Mouse (Mus musculus) right cerebral cortex, postnatal 25 days (tissue): ENCODE data around the gene Patj.
"Not testable (repeated sequence)": the region's sequence is repeated elsewhere in the genome, so short reads cannot be mapped to it uniquely, and the experiment has no call there.

Source experiments
- DNase-seq: peaks from one replicate; pipeline ENCODE4 v3.0.0; 2022

The Patj gene

DNA sequence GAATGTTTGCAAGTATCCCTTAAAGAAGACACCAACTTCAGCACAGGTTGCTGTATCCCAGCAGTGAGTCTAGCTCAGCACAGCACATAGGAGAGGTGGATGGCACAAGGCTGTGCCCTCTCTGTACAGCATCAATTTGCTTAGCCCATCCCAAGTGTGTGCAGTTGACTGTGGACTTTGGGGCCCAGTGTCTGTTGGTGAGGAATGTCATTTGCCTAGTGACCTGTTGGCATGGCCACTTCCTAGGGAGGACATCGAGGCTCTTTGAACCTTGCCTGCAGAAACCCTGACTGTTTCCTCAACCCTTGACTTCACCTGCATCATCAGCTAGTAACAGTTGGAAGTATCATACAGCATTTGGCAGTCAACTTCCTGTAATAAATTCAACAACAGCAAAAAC is 270.9 kb downstream of the Patj start:
- no peak for DNase-seq

DNA sequence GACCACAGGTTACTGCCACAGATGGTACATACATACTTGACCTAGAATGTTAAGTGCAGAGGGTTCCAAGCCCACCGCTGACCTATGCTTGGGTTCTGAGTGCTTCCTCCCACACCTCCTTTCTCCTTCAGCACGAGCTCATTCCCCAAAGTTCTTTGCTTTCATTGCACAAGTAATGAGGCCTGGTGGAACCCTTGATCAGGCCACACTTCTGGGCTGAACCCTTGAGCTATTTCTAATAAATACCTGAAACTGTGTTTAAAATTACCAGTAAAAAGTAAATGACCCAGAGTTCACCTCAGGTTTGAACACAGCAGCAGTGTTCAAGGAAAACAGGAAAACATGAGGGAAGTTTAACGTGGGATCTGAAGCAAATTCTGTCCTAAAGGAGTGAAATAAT is 271.4 kb downstream of the Patj start:
- no peak for DNase-seq

DNA sequence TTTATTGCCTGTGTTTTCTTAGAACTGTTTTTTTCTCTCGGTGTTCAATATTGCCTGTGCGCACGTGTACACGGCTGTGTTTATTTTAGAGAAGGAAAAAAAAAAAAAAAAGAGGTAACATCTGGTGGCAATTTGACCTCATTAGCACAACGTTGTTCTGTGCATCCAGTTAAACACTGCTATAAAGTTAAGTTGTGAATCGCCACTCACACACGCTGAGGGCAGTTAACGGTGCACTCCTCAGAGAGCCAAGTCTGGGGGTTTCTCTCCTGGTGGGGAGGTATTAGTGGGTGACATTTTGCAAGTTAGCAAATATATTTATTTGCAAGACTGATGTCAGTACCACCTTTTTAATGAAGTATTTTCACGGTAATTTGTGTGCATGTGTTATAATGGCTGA is 281.9 kb downstream of the Patj start:
- DNase-seq: no peak

DNA sequence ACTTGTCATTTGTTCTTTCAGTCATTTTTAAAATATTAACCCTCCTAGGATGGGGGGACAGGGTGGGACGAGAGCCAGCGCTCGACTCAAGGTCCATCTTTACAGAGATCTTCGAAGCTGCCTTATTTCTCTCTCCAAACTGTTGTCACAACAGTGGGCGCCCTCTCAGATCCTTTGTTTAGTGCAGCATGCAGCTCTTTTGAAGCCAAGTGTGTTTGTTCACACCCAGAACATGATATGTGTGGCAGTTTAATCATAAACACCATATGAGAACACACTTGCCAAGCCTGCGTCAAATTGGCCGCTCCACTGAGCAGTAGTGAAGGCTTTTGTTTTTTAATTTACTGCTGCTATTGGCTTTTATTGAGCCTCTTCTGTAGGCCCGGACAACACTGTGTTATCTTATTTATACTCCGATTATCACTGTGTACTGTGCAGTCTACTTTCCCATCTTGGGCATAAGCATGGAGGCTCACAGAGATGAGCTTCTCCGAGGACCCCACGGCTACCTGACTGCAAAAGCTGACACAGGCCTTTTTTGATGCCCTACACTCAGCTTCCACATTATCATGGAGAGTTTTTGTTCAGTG is 291.2 kb downstream of the Patj start:
- no peak for DNase-seq

DNA sequence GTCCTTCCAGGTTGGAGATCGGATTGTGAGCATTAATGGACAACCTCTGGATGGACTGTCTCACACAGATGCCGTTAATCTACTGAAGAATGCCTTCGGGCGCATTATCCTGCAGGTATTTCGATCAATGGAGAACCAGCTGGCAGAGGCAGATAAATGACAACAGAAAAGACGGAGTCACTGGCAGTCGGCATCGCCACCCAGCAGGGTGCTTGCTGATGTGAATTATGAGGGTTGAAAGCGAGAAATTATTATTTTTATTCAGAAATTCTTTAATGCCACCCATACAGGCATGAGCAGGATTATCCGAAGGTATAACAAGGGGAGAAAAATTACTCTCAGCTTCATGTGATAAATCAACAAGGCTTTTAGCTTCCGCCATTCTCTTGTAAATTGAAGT is 292.5 kb downstream of the Patj start:
- no peak for DNase-seq

DNA sequence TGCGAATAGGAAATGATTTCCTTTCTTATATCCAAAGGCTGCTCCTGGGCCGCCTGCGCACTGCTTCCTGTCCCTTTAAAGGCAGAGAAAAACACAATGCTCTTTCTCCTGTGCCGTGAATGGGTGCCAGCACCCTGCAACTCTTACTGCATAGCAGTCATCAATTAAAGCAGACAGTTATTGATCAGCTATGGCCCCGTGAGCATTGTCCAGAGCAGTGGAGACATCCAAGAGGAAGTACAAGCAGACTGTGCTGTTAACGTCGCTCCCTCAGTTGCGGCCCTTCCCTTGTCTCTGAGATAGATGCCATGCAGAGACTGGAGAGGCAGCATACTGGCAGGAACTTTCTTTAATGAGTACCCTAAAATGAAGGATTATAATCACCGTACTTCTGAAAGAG is 292.9 kb downstream of the Patj start:
- no peak for DNase-seq

DNA sequence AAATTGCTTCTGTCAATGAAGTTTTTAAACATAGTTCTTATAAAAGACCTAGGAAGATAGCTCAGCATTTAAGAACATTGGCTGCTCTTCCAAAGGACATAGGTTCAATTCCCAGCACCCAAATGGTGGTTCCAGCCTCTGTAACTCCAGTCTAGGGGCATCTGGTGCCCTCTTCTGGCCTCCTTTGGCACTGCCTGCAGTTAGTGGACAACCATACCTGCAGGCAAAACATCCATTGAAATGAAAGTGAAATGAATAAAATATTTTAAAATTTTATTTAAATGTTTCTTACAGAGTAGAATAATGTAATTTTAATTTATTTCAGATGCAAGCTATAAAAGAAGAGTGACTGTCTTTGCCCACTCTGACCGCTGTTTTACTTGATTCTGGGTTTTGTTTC is 294.4 kb downstream of the Patj start:
- DNase-seq: no peak

DNA sequence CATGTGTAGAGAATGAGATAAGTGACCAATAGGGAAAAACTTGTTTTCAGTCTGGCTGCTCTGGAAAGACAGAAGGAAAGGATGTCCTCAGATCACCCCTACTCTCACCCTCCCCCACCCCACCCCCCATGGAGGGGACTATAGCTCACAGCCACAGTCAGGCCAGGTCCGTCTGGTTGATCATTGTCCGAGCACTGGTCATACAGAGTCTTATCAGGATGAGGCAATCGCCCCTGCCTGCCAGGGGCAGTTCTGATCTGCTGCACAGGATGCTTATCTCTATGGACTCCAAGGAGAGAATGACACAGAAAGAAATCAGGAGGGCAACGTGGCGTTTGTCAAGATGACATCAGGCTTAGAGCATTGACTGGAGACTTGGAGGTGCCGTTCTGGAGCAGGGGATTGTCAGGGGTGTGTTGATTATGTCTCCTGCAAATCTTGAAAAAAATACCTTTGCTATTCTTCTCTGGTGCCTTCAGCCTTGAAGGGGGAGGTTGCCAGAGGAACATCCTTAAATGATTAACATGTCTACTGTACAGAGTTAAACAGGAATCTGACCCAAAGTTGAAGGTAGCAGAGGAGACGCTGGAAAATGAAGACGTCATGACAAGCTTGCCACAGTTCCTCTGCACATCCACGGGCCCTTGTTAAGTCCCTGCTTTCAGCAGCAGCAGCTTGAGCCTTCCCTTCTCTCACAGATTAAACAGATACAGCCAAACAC is 298.0 kb downstream of the Patj start:
- no peak for DNase-seq

DNA sequence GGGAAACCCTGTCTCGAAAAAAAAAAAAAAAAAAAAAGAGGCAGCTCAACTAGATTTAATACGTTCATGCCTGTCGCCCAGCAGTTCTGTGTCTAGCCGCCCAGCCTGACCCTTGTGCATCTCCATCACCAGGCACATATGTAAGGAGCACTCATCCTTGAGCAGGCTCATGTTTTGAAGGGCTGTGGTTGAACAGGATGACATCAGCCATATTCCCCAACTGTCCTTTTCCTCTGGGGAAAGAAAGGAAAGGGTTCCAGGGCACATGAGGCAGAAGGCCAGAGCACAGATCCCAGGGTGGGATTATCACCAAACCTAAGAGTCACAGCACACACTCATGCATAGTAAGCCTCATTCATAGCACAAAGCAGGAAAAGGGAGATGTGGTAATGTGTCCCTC is 302.3 kb downstream of the Patj start:
- no peak for DNase-seq

DNA sequence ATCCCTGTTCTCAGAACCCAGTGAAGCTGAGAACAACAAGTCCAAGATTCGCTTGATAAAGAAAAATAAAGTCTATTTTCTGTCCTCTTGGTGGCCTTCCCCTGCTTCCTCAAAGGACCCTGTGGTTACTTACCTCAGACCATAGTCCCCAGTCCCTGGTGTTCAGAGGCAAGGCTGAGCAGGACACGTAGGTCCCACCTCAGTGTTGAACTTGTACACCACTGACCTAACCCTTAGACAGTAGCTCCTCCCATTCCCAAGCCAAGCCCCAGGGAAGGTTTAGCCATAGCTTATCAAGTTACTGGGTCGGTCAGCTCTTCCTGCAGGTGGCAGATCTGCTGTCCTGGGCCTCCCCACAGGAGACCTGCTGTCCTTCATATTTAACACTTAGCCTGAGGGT is 303.3 kb downstream of the Patj start:
- DNase-seq: no peak

DNA sequence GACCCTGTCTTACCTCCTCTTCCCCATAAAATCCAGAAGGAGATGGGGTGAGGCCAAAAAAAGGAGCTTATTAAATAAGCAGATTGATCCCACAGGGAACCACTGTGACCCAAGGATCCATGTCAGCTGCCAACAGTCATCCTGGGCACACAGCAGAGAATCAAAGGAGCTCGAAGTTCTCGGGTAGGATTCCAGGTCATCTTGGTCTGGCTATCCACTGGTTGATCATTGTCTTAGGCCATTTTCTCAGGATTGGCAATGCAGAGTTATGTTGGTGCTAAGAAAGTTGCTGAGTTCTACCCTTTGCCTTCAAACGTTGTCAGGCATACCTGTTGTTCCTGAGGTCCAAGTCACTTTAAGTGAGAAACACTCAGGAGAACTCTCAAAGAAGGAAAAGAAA is 304.6 kb downstream of the Patj start:
- DNase-seq: no peak

DNA sequence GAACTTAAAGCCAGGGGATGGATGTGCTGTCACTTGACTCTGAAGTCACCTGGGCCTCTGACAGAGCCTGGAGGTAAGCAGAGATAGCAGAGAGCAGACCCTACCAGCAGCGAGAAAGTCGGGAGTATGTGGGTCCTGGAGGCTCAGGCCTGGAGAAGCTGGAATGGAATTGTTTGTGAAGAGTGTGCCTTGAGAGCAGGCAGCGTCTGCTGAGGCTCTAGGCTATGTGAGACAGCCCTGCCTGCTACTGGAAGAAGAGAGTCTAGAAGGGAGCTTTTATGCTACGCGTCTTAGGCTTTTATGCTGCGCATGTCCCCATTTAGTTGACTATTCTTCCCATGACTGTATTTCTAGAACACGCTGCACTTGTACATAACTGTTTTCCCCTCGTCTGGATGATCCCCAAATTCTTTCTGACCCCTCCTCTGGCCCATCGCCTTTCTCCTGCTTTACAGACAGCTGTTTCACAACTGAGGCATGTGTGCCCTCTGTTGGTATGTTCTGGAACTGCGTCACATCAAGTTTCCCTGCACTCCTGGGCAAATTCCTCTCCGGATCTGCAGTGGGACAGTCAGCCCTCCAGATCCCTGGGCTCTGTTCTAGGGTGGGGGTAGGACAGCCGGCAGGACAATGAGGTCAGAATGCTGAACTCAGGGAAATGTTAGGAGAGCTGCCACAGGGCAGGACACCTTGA is 306.8 kb downstream of the Patj start:
- DNase-seq: peak; percentile 56

DNA sequence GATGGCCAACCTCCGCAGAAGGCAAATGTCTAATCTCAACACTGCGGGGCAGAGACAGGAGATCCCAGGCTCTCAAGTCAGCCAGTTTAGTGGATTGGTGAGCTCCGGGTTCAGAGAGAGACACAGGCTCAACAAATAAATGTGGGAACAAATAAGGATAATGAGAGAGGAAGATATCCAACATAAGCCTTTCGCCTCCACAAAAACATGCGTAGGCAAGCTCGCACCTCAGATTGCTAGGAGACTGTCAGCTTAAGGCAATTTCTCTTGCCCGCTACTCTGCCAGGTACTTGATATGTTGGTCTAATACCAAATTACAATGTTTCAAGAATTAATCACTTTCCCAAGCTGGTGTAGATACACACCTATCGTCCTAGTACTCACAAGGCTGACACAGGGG is 315.3 kb downstream of the Patj start:
- no peak for DNase-seq

DNA sequence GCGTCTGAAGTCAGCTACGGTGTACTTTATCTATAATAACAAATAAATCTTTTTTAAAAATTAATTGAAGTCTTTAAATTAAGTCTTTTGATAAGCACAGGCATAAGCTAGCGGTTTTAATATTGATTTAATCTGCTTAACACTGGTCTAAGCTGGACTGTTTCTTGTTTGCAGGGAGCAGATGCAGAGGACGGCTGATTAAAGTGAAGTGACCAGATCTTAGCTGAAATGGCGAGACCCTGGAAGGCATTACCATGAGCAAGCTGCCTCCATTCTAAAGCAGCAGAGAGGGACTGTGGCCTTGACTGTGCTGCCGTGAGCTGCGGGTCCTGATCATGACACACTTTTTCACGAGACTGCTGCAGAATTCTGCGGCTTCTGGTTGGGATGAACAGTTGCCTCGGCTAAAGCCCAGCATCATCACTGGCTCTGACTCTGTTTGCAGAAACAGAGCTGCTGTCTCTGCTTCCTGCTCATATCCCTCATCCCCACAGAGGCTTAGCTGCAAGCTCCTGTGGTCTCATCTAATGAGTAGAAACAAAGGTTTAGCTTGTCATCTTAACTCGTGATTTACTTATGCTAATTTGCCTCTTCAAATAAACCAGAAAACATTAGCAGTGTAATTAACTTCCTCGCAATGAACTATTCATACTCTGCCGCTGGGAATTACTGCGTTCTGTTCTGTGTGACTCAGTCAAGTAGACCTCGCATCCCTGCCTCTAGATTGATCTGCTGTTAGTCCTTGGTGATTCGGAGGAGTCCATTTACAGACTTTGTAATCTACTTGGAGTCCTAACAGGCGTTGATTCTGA is 322.4 kb downstream of the Patj start:
- DNase-seq: no peak

DNA sequence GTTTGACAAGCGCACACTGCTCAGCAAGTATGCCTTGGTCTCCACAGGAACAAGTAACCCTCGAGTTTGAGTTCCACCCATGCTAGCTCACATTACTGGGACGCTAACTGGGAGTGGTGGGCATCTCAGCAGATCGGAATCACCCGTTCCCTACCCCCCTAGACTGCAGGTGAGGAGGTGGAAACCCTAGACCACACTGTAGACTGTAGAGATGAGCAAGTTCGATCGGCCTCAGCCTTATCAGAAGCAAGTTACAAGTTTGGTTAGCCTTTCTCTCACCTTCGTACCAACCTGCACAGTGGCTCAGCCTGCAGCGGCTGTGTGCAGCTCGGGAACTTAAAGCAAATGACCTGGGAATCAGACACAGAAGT is 322.9 kb downstream of the Patj start:
- no peak for DNase-seq

DNA sequence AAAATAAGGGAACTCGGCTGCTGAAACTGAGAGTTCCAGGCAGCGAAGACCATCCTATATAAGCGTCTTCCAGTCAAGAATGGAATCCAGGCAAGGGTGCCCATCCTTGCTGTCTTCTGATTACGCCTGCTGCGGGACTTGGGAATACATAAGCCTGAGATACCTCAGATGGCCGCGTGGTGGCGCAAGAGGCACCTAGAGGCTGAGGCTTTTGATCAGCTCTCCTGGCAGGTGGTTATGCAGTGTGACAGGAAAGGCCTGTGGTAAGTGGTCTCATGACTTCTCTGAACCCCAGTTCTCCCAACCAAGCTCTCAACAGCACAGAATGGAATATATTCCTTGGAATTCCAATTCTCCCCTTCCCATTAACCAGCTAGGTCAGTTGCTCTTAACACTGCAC is 326.9 kb downstream of the Patj start:
- DNase-seq: peak; percentile 36

DNA sequence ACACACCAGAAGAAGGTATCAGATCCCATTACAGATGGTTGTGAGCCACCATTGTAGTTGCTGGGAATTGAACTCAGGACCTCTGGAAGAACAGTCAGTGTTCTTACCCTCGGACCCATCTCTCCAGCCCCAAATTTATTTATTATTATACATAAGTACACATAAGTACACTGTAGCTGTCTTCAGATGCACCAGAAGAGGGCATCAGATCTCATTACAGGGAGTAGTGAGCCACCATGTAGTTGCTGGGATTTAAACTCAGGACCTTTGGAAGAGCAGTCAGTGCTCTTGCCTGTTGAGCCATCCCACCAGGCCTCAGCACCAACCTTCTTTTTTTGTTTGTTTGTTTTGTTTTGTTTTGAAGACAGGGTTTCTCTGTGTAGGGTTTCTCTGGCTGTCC is 329.1 kb downstream of the Patj start:
- DNase-seq: not testable (repeated sequence)

DNA sequence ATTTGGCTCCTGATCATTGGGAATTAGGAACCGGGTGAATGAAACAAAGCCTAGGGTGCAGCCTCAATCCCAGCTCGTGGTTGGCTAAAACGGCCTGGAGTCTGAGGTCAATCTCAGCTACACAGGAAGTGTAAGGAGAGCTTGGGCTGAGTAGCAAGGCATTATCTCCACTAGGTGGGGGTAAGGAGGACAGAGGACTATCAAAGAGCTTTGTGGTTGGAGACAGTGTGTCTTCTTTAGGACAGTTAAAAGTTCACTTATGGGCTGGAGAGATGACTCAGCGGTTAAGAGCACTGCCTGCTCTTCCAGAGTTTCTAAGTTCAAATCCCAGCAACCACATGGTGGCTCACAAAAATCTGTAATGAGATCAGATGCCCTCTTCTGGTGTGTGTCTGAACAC is 329.9 kb downstream of the Patj start:
- DNase-seq: no peak

DNA sequence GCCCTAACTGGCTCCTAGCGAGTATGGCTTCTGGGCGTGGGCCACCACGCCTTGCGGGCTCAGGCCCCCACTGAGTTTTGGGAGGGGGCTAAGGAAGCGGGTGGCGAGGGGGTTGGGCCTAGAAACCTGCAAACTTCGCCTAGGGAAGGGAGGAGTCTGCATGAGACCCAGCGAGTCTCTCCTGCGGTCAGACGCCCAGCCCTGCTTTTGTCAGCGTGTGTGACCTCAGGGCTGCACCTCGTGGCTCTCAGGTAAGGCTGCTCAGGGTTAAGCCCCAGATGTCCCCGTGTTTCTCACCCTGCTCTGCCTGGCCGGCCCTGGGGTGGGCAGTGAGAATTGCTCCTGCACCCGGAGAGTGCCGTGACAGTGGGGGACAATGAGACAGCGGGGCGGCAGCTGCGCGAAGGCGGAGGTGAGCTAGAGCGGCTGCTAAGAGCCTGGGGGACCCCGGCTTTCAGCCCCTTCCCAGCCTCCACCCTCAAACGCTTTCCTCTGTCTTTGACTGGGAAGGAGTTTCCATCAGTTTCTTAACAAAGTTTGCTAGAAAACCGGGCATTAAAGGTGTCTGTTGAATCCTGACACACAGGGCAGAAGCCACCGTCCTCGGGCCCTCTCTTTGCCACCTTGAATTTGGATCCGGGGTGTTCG is 331.1 kb downstream of the Patj start, which contains the start of gene L1td1:
Gene L1td1 (plus strand): TSS at position 145 of the 648 bp plus-strand sequence.
- no peak for DNase-seq

DNA sequence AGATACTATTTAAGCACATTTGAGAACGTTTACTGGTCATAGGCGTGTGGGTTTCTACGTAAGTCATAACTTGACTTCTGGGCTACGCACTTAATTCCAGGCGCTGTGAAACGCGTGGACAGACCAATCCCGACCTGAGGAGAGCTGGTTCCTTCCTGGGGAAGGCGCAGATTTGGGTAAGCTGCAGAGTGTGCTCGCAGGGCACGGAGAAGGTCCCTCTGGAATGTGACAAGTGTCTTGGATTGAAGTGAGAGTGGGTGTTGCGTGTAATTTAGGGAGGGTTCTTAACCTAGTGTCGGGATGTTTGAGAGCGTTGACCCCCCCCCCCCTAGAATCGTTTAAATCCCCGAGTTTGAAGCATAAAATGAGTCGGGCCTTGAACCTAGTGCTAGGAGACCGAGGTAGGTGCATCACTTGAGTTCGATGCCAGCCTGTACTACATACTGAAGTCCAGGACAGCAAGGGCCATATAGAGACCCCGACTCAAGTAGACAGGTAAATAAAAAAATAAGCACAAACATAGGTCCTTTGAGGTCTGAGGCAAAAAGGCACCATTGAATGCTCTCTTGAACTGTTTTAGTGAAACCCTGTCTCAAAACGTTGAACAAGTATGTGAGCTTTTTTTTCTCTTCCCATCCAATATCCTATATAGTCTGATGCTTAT is 331.8 kb downstream of the Patj start:
- no peak for DNase-seq

DNA sequence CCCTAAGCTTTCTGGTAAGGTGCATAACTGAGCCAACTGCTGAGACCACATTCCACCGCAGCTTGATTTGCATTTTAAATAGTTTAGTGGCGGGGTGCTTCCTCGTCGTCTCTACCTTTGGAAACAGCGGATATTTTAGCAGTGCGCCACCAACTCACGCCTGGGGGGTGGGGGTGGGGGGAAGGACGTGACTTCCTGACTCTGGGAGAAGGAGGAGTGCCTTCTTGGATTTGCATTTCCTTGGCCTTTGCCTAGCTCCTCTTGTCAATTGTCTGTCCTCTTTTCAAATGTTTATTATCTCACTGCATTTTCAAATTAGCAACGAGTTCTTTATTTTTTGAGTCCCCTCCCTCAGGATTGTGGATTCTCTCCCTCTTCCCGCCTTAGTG is 332.4 kb downstream of the Patj start:
- DNase-seq: no peak

DNA sequence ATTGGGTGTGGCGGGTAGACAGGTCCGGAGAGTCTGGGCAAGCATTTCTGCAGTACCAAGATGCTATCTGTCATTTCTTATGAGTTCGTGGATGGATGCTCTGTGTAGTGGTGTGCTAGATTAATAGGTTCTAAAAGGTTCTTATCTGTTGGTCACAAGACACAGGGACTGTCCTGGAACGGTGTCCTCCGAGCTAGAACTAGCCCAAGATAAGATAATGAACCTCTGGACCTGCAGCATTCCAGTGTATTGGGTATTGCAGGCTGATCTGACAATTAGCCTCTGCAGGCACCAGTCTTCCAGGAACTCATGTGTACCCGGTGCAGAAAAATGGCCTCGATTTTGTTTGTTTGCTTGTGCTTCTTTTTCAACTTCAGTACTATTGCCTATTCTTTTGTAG is 333.1 kb downstream of the Patj start:
- no peak for DNase-seq

DNA sequence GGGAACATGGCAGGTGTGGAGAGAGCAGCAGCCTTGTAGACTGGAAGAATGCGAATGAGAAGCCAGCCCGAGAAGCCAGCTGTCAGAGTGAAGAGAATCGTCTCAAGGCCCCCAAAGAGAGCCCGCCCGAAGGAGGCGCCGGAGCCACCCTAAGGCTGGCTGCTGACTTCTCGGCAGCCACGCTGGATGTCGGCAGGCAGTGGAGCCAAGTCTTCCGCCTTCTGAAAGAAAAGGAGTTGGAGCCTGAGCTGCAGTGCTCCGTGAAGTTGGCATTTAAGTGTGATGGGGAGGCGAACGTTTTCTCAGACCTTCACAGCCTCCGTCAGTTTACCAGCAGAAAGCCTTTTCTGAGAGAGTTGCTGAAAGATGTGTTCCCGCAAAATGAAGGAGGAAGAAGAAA is 338.1 kb downstream of the Patj start:
- DNase-seq: no peak
